Mouse (Mus musculus): ENCODE results near the gene Rbm20.
"Not testable (repeated sequence)": the region's sequence is repeated elsewhere in the genome, so short reads cannot be mapped to it uniquely, and the experiment has no call there.

Gene Rbm20

GRCm38 (mm10) chr19:53898970-53899900, 222.1 kb downstream of the Rbm20 start:
- DNase-seq (ENCODE audit: inconsistent age in 2 of 2, low spot score in 1 of 2), result no peak

GRCm38 (mm10) chr19:53899941-53900610, 223.0 kb downstream of the Rbm20 start:
- DNase-seq (ENCODE audit: inconsistent age in 2 of 2, low spot score in 1 of 2), result peak in 1 of 2 experiments; percentile 34

GRCm38 (mm10) chr19:53901931-53902738, 225.0 kb downstream of the Rbm20 start:
- no peak for DNase-seq (ENCODE audit: inconsistent age in 2 of 2, low spot score in 1 of 2)

GRCm38 (mm10) chr19:53902739-53903487, 225.8 kb downstream of the Rbm20 start:
- peak; percentile 97 to 98 for DNase-seq (ENCODE audit: inconsistent age in 2 of 2, low spot score in 1 of 2)

GRCm38 (mm10) chr19:53903507-53904321, 226.6 kb downstream of the Rbm20 start:
- DNase-seq (ENCODE audit: inconsistent age in 2 of 2, low spot score in 1 of 2), result peak; percentile 68 to 87

- DNase-seq (ENCODE audit: inconsistent age in 2 of 2, low spot score in 1 of 2), result peak in 1 of 2 experiments; percentile 42
Observed at GRCm38 (mm10) chr19:53904833-53905480, 227.9 kb downstream of the Rbm20 start.

GRCm38 (mm10) chr19:53906033-53906702, 229.1 kb downstream of the Rbm20 start:
- DNase-seq (ENCODE audit: inconsistent age in 2 of 2, low spot score in 1 of 2), result peak in 1 of 2 experiments; percentile 46

GRCm38 (mm10) chr19:53906703-53907070, 229.6 kb downstream of the Rbm20 start:
- not testable (repeated sequence) for DNase-seq (ENCODE audit: inconsistent age in 2 of 2, low spot score in 1 of 2)

- DNase-seq (ENCODE audit: inconsistent age in 2 of 2, low spot score in 1 of 2), result no peak
Observed at GRCm38 (mm10) chr19:53914950-53915349, 237.8 kb downstream of the Rbm20 start.
